11 mouse cellular contexts compared by ENCODE assay signal in genomic region chr12:28829502-28829901, GRCm38 (mm10).
A peak's percentile ranks its signal among the peaks of the same experiment; 100 is the strongest.
DNase-seq lines count a peak whose midpoint lies in the region; ATAC-seq and TF ChIP-seq lines count a peak whose summit lies in the region.
"Had no signal": no experiment of that assay in that cellular context is flagged by ENCODE, and none has a peak within 500 bp of the region (broad histone marks: within the 10 kb centered on the region; RNA-seq: fewer than 3 reads in every experiment).

No protein-coding gene starts in this region.

- TF ChIP-seq POLR2A in lung, adult 2 months (IDR thresholded peaks at IDR 0.05; ENCODE audit: borderline replicate concordance, extremely low read depth, low read depth, low read length), result no peak

- no peak overlapping the region for H3K4me3 ChIP-seq in lung, adult 2 months (replicated peaks; ENCODE audit: extremely low read depth, low read depth, low read length)
- H3K4me3 ChIP-seq in liver, embryonic 11.5 days (ENCODE audit: low read depth, low read length), result no peak overlapping the region
- H3K4me3 ChIP-seq in kidney, embryonic 14.5 days (ENCODE audit: low read length), result no peak overlapping the region
- no peak overlapping the region for H3K4me3 ChIP-seq in heart, embryonic 10.5 days
- H3K4me3 ChIP-seq: embryonic facial prominence, embryonic 15.5 days; limb, embryonic 12.5 days; neural tube, embryonic 13.5 days had no signal

- H3K4me2 ChIP-seq in liver, embryonic 11.5 days, result no peak overlapping the region
- H3K4me2 ChIP-seq in kidney, embryonic 14.5 days (replicated peaks; ENCODE audit: low read depth, low read length), result no peak overlapping the region
- H3K4me2 ChIP-seq: embryonic facial prominence, embryonic 15.5 days; limb, embryonic 12.5 days; neural tube, embryonic 13.5 days had no signal

- ATAC-seq in activated CD4-positive, CD25-positive, alpha-beta regulatory T cell, adult 4 months, result peak; percentile 66
- ATAC-seq in liver, embryonic 11.5 days (replicated peaks; ENCODE audit: low FRiP score), result peak; percentile 43; the same call in 1 of the 2 replicates
- ATAC-seq in kidney, embryonic 14.5 days (ENCODE audit: low FRiP score, low TSS enrichment), result no peak

- no peak overlapping the region for H3K27ac ChIP-seq in liver, embryonic 11.5 days (ENCODE audit: low read depth, low read length)
- H3K27ac ChIP-seq in kidney, embryonic 14.5 days (ENCODE audit: low read depth, low read length), result no peak overlapping the region
- H3K27ac ChIP-seq in heart, embryonic 10.5 days, result no peak overlapping the region
- H3K27ac ChIP-seq: embryonic facial prominence, embryonic 15.5 days; limb, embryonic 12.5 days; neural tube, embryonic 13.5 days had no signal

- H3K4me1 ChIP-seq in lung, adult 2 months (ENCODE audit: control insufficient read depth, insufficient read depth, low read length), result no peaks in the 10 kb centered on the region
- no peaks in the 10 kb centered on the region for H3K4me1 ChIP-seq in liver, embryonic 11.5 days (replicated peaks; ENCODE audit: control insufficient read depth, insufficient read depth, low read length)
- H3K4me1 ChIP-seq in kidney, embryonic 14.5 days (ENCODE audit: control insufficient read depth, insufficient read depth, low read length), result no peaks in the 10 kb centered on the region
- H3K4me1 ChIP-seq in heart, embryonic 10.5 days, result peaks cover 16% of the 10 kb centered on the region; the same call in 1 of the 2 replicates
- H3K4me1 ChIP-seq: embryonic facial prominence, embryonic 15.5 days; limb, embryonic 12.5 days; neural tube, embryonic 13.5 days had no signal

- DNase-seq in lung, adult 2 months, result no peak
- no peak for DNase-seq in lung, postnatal 10 days
- no peak for DNase-seq in liver, embryonic 11.5 days (ENCODE audit: low spot score)
- peak; percentile 78 for DNase-seq in thymus, postnatal 14 days
- no peak for DNase-seq in heart, embryonic 10.5 days (ENCODE audit: low spot score)
- DNase-seq: heart, postnatal 36 days had no signal

- no peak overlapping the region for H3K9ac ChIP-seq in liver, embryonic 11.5 days (ENCODE audit: low read depth, low read length)
- no peak overlapping the region for H3K9ac ChIP-seq in kidney, embryonic 14.5 days (ENCODE audit: low read depth, low read length)
- H3K9ac ChIP-seq: embryonic facial prominence, embryonic 15.5 days; limb, embryonic 12.5 days; neural tube, embryonic 13.5 days had no signal

- H3K36me3 ChIP-seq in liver, embryonic 11.5 days (ENCODE audit: control insufficient read depth, insufficient read depth, low read length), result no peaks in the 10 kb centered on the region
- H3K36me3 ChIP-seq in kidney, embryonic 14.5 days (ENCODE audit: control insufficient read depth, insufficient read depth, low read length), result no peaks in the 10 kb centered on the region
- H3K36me3 ChIP-seq in heart, embryonic 10.5 days, result no peaks in the 10 kb centered on the region
- H3K36me3 ChIP-seq: embryonic facial prominence, embryonic 15.5 days had no signal

- H3K9me3 ChIP-seq in liver, embryonic 11.5 days (ENCODE audit: control insufficient read depth, low read length), result no peaks in the 10 kb centered on the region
- no peaks in the 10 kb centered on the region for H3K9me3 ChIP-seq in kidney, embryonic 14.5 days (ENCODE audit: control insufficient read depth, low read length)
- H3K9me3 ChIP-seq in heart, embryonic 10.5 days, result no peaks in the 10 kb centered on the region
- H3K9me3 ChIP-seq: embryonic facial prominence, embryonic 15.5 days; limb, embryonic 12.5 days; neural tube, embryonic 13.5 days had no signal

- H3K27me3 ChIP-seq in liver, embryonic 11.5 days (replicated peaks; ENCODE audit: control insufficient read depth, insufficient read depth, low read length), result no peaks in the 10 kb centered on the region
- H3K27me3 ChIP-seq in kidney, embryonic 14.5 days (ENCODE audit: control insufficient read depth, insufficient read depth, low read length), result no peaks in the 10 kb centered on the region
- no peaks in the 10 kb centered on the region for H3K27me3 ChIP-seq in heart, embryonic 10.5 days (ENCODE audit: insufficient read depth, poor library complexity, severe bottlenecking)
- H3K27me3 ChIP-seq: embryonic facial prominence, embryonic 15.5 days; limb, embryonic 12.5 days; neural tube, embryonic 13.5 days had no signal

- TF ChIP-seq CTCF in lung, adult 2 months (IDR thresholded peaks at IDR 0.05; ENCODE audit: insufficient read depth, low read length), result peak; percentile 27; the same call in 1 of the 2 replicates

- 75% methylated on average over 3 of the region's 3 CpGs for WGBS in lung, adult 2 months
- 82% methylated on average over 3 of the region's 3 CpGs for WGBS in liver, embryonic 11.5 days
- 88% methylated on average over 3 of the region's 3 CpGs for WGBS in kidney, embryonic 14.5 days
- WGBS in heart, embryonic 10.5 days, result 84% methylated on average over 3 of the region's 3 CpGs
